Mouse (Mus musculus) heart, embryonic 10.5 days (tissue): ENCODE data around the gene Slc30a6. TPM values are rescaled to one million over a fixed set of nuclear protein-coding genes. Genes with fewer than 3 reads are reported as not detected.
"Not testable (repeated sequence)": the region's sequence is repeated elsewhere in the genome, so short reads cannot be mapped to it uniquely, and the experiment has no call there.

Experiments
- DNase-seq: peaks from one replicate; pipeline ENCODE4 v3.0.0-alpha.2; 2017; ENCODE audit warnings: low spot score
- H3K27ac ChIP-seq: fragments of 300-500 bp; sonication (generic); 2 replicates; pipeline ENCODE4 v1.5.1; 2016; ENCODE audit warnings: mild to moderate bottlenecking
- H3K27me3 ChIP-seq: fragments of 300-500 bp; sonication (generic); 2 replicates; pipeline ENCODE4 v1.6.1; 2016; ENCODE audit warnings: mild to moderate bottlenecking; ENCODE audit not compliant: poor library complexity, insufficient read depth, severe bottlenecking
- H3K36me3 ChIP-seq: fragments of 300-500 bp; sonication (generic); 2 replicates; pipeline ENCODE4 v1.6.1; 2016; ENCODE audit warnings: mild to moderate bottlenecking, moderate library complexity
- H3K4me1 ChIP-seq: fragments of 300-500 bp; sonication (generic); 2 replicates; pipeline ENCODE4 v1.6.1; 2016; ENCODE audit warnings: mild to moderate bottlenecking
- H3K4me3 ChIP-seq: fragments of 300-500 bp; sonication (generic); 2 replicates; pipeline ENCODE4 v1.5.1; 2016; ENCODE audit warnings: mild to moderate bottlenecking, moderate library complexity
- H3K9me3 ChIP-seq: fragments of 300-500 bp; sonication (generic); 2 replicates; pipeline ENCODE4 v1.6.1; 2016; ENCODE audit warnings: mild to moderate bottlenecking, moderate library complexity
- WGBS: fragments of 180-500 bp; shearing (Covaris S2); methylation state at CpG from one replicate; pipeline ENCODE4 v1.1.7; 2016; 5-methylcytosine and 5-hydroxymethylcytosine counted together
- polyA plus RNA-seq: library from polyadenylated mRNA; unstranded; fragments of >200 nt; fragmentation: Nextera tagmentation; extraction: Ambion mirVana; gene quantifications from 2 replicates; pipeline ENCODE4 v1.2.1, GENCODE M21; 2016

The Slc30a6 gene
- polyA plus RNA-seq, 1 experiment from 2014 or later = 35.0 TPM

DNA sequence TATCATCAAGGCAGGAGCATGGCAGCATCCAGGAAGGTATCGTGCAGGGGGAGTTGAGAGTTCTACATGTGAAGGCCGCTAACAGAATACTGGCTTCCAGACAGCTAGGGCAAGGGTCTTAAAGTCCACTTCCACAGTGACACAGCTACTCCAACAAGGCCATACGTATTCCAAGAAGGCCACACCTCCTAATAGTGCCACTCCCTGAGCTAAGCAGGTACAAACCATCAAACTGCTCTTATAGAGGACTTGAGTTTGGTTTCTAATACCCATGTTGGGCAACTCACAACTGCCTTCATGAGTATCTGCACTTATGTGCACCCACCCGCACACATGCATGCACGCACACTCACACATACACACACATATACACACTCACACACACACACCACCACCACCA, 61.4 kb downstream of the Slc30a6 start:
- no peaks in the 10 kb centered on the region for H3K4me1 ChIP-seq
- H3K36me3 ChIP-seq = no peaks in the 10 kb centered on the region
- DNase-seq = no peak
- WGBS = 91% methylated on average over 5 of the region's 5 CpGs
- no peaks in the 10 kb centered on the region for H3K9me3 ChIP-seq
- no peak overlapping the region for H3K4me3 ChIP-seq
- no peaks in the 10 kb centered on the region for H3K27me3 ChIP-seq
- H3K27ac ChIP-seq = no peak overlapping the region

DNA sequence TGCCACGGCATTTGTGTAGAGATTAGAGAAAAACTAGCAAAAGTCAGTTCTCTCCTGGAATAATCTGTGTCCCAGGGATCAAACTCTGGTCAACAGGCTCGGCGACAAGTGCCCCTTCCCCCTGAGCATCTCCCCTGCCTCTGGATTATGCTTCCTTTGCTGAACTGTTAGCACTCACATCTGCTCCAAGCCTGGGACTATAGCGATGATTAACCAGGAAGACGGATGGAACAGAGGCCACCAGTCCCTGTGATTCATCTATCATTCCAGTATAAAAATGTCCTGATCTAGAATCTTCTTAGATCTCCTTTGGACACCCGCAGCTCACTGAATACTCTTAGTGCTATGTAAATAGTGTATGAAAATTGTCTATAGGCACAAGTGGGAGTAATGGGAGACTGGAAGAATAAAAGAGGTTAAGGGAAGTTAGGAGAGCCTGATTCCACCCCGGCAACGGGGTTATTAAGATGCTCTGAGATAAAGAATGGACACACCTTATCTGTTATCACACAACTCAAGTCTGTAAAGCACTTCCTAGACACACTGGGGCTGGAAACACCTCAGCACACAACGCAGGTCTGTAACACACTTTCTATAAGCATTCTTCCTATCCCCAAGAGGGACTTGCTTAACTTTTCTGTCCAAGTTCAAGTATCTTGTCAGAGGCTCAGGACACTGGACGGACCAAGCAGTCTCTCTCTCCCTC, 62.7 kb downstream of the Slc30a6 start:
- 63% methylated on average over 10 of the region's 10 CpGs for WGBS
- H3K4me3 ChIP-seq = no peak overlapping the region
- no peak for DNase-seq
- H3K27me3 ChIP-seq = no peaks in the 10 kb centered on the region
- H3K36me3 ChIP-seq = no peaks in the 10 kb centered on the region
- no peak overlapping the region for H3K27ac ChIP-seq
- H3K9me3 ChIP-seq = no peaks in the 10 kb centered on the region
- no peaks in the 10 kb centered on the region for H3K4me1 ChIP-seq

DNA sequence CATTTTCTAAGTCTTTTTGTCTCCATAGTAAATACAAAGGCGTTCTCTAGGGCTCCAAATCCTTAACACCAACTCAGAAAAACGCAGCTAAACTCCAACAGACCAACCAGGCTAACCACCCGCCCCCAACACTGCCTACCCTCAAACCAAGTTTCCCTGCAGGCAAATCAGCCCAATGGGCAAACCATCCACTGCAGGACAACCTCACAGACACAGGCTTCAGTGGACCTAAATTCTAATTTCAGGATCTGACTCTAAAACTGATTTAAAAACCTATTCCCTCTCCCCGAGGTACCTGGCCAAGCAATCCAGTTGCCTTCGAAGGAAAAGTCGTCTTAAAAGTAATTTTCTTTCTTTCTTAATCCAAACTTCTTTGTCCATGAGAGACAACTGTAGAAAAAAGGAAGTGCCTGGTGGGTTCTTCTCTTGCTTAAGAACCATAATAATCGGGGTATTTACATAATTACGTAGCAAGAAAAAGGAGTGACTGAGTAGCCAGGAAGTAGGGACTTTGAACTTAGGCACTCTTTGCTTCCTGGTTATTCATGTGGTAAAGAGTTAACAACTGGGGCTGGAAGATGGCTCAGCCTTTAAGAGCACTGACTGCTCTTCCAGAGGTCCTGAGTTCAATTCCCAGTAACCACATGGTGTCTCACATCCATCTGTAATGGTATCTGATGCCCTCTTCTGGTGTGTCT, 63.5 kb downstream of the Slc30a6 start, which contains the start of gene Nlrc4:
Gene Nlrc4, minus strand, starts transcription at position 432 of the 698 bp plus-strand sequence.
- Histone ChIP-seq H3K4me1 (no peaks in the 10 kb centered on the region), H3K27ac (no peak within 1 kb of the TSS), H3K9me3 (no peaks in the 10 kb centered on the region), H3K27me3 (no peaks in the 10 kb centered on the region), H3K4me3 (no peak within 1 kb of the TSS), H3K36me3 (no peaks in the 10 kb centered on the region)
- WGBS = 56% methylated on average over 8 of the region's 8 CpGs
- DNase-seq = no peak

DNA sequence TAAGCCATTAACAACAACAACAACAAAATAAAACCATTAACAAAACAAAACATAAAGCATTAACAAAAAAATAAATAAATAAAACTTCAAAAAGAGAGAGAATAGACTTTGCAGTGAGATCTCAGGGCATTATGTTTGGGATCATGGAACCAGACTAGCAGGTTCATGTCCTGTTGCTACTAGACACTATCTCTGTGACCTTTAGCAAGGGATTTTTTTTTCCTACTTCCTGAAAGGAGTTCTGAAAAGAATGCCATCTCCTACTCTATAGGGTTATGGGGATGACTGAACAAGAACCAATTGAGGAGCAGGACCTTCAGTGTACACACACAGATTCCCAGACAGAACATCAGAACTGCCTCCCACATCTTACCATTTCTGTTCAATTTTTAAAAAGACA, 68.1 kb downstream of the Slc30a6 start:
- DNase-seq = no peak
- H3K36me3 ChIP-seq = no peaks in the 10 kb centered on the region
- H3K4me3 ChIP-seq = no peak overlapping the region
- no peaks in the 10 kb centered on the region for H3K27me3 ChIP-seq
- H3K27ac ChIP-seq = no peak overlapping the region
- no peaks in the 10 kb centered on the region for H3K4me1 ChIP-seq
- H3K9me3 ChIP-seq = no peaks in the 10 kb centered on the region

DNA sequence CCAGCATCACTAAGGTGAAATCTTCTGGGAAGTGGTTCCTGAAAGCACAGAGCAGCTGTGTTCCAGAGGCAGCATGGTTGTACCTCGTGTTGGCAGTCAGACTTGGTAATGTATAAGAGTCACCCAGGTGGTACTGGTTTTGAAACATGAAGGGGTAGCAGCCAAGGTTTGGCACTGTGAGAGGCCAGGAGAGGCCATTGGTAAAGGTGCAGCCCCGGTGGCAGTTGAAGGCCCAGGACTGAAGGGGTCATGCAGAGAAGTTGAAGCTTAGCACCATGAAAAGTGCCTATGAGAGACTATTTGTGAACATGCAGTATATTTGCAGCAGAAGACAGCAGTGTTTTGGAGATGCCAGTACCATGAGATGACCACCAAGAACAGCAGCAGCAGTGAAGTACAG, 72.6 kb downstream of the Slc30a6 start:
- H3K4me3 ChIP-seq, DNase-seq, H3K9me3 ChIP-seq, H3K4me1 ChIP-seq, H3K36me3 ChIP-seq, H3K27me3 ChIP-seq, H3K27ac ChIP-seq: not testable (repeated sequence)
- 79% methylated on average over 2 of the region's 2 CpGs for WGBS

DNA sequence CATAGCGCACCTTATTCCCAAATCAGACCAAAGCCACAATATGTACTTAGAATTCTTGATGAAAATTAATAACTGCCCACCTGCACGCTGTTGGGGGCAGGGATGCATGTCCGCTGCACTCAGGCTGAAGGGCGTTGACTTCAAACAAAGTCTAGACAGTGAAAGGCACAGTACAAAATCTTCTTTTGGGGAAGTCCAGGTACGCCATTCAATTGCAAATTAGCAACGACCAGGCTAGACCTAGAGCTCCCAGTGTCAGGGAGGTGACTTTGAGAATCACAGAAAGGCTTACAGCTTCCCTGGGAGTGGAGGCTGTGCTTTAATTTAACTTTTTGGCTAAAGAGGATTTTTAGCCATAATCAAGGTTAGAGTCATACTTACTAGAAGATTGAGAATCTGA, 74.7 kb downstream of the Slc30a6 start:
- H3K36me3 ChIP-seq, DNase-seq, H3K27me3 ChIP-seq, H3K4me3 ChIP-seq, H3K4me1 ChIP-seq, H3K9me3 ChIP-seq, H3K27ac ChIP-seq: not testable (repeated sequence)
- 76% methylated on average over 6 of the region's 6 CpGs for WGBS

Other genes starting within 250 kb of the Slc30a6 start
- 79.6 and 80.7 TPM in 2 replicates for gene Memo1, start 100.1 kb upstream of the Slc30a6 start, polyA plus RNA-seq
- 223 and 232 TPM in 2 replicates for gene Dpy30, start 71.7 kb upstream of the Slc30a6 start, polyA plus RNA-seq
- gene Spast, start 56.6 kb upstream of the Slc30a6 start, polyA plus RNA-seq = 11.8 and 12.3 TPM in 2 replicates
- gene Nlrc4, start 63.5 kb downstream of the Slc30a6 start, polyA plus RNA-seq = 0.06 and 0.15 TPM in 2 replicates
- gene Yipf4, start 93.9 kb downstream of the Slc30a6 start, polyA plus RNA-seq = 35.9 and 36.3 TPM in 2 replicates
- 73.4 and 74.0 TPM in 2 replicates for gene Birc6, start 132.7 kb downstream of the Slc30a6 start, polyA plus RNA-seq